ENCODE assay signal across 1 mouse cellular context in the genomic region with DNA sequence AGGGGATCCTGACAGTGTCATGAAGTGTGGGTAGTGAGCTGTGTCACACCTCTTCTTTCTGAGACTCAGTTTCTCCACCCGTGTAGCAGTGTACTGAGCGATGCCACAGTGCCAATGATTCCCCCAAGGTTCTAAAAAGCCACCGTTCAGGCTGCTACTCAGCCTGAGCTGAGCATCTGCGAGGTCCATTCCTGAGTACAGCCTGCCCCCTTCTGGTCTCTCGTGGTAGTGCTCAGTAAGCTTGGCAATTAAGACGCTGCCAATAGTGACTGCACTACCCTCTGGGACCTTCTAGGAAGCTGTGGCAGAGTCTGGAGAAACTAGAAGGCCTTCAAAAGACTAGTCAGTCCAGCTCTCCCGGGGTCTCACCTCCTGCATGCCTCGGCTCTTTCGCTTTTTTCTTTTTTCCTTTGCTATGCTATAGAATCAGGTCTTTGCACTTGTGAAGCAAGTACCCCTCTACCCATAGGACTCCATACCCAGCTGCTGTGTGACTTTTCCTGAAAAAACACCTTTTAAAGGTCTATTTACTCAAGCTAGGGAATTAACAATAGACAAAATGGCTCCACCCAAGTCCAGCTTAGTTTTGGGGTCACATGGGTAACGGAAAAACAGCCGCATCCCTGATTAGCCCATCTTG.
TF ChIP-seq lines count a peak whose summit lies in the region.

No protein-coding gene starts in this region.

TF ChIP-seq in CH12.LX, 34 proteins besides CTCF, POLR2A, EP300 and RAD21 (continued from another document):
- TF ChIP-seq MAZ (IDR thresholded peaks at IDR 0.05; ENCODE audit: low read depth, low read length) = 0 out of 2 replicates have a peak, but pooled peaks have one; percentile 22
- no peak for TF ChIP-seq KAT2A (IDR thresholded peaks at IDR 0.05; ENCODE audit: insufficient replicate concordance, low read length)
- peak; percentile 62 for TF ChIP-seq IRF4 (IDR thresholded peaks at IDR 0.05; ENCODE audit: low read depth, low read length)
- 0 out of 2 replicates have a peak, but pooled peaks have one; percentile 22 for TF ChIP-seq NRF1 (IDR thresholded peaks at IDR 0.05; ENCODE audit: low read depth, low read length)
- TF ChIP-seq E2F4 (IDR thresholded peaks at IDR 0.05; ENCODE audit: insufficient replicate concordance, low read depth, low read length) = no peak
